Mouse (Mus musculus) E14TG2a.4 (cell line): Measurements from ENCODE around the gene Mthfd2.

Experiments used
- CTCF ChIP-seq: conservative IDR thresholded peaks from 2 replicates; pipeline ENCODE4 v1.5.1; 2014; ENCODE audit warnings: low read length
- NANOG ChIP-seq: IDR thresholded peaks from 2 replicates; pipeline ENCODE4 v1.6.1; 2014; ENCODE audit warnings: borderline replicate concordance, low read length, mixed read lengths
- POU5F1 ChIP-seq: IDR thresholded peaks from 2 replicates; pipeline ENCODE4 v1.6.1; 2014; ENCODE audit warnings: low read length, borderline replicate concordance

GRCm38 (mm10) chr6:83309017-83309416, 16.7 kb downstream of the Mthfd2 start:
- TF ChIP-seq CTCF (no peak), POU5F1 (no peak), NANOG (no peak)
